Mouse (Mus musculus) erythroblast, embryonic 14.5 days (primary cell): ENCODE data around the gene Smim17.

Experiments used
- GATA1 ChIP-seq: IDR thresholded peaks from 2 replicates; pipeline ENCODE4 v1.6.1; 2012; ENCODE audit warnings: low read length, inconsistent platforms, mixed read lengths
- TAL1 ChIP-seq: IDR thresholded peaks from 3 replicates; pipeline ENCODE4 v1.6.1; 2012; ENCODE audit warnings: low read length, inconsistent platforms, mixed read lengths

GRCm38 (mm10) chr7:6456399-6456798 is 57.9 kb downstream of the Smim17 start:
- TF ChIP-seq GATA1 = no peak
- TF ChIP-seq TAL1 = no peak
